Mouse (Mus musculus) kidney, postnatal 36 days (tissue): ENCODE data around the gene Rps12.
A peak's percentile ranks its signal among the peaks of the same experiment; 100 is the strongest.
"Not testable (repeated sequence)": the region's sequence is repeated elsewhere in the genome, so short reads cannot be mapped to it uniquely, and the experiment has no call there.

ENCODE experiments used
- DNase-seq, 2 experiments: peaks; one replicate each; pipeline ENCODE4 v3.0.0; 2021 to 2022; ENCODE audit warnings: mixed read lengths in 2 of 2

Gene Rps12

GRCm38 (mm10) chr10:23787062-23787821 is at the start of gene Rps12:
Rps12 (minus strand) TSS chr10:23787275.
- DNase-seq, result peak; percentile 99

- DNase-seq, result peak; percentile 48 to 49
These were observed 49.2 kb upstream of the Rps12 start for GRCm38 (mm10) chr10:23836003-23836964.

DNA sequence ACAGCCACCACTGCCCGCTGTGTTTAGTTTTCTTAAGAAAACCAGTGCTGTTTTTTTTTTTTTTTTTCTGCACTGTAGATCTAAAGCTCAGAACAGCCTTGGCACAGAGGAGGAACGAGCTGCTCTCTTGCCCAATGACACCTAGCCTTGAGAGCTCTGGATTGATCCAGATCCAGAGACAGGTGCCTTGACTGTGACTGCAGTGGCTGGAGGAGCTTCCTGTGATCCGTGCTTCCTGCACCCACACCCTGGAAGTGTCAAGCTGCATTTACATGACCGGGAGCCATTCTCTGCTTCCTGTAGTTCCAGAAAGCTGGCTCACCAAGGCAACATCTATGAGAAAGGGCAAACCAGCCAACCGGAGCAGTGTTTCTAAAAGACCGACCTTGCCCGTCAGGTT is 39.4 kb upstream of the Rps12 start:
- DNase-seq, result no peak

GRCm38 (mm10) chr10:23816241-23816640 is 29.2 kb upstream of the Rps12 start:
- no peak for DNase-seq

GRCm38 (mm10) chr10:23815168-23815567 is 28.1 kb upstream of the Rps12 start:
- DNase-seq, result peak; percentile 66 to 89

- DNase-seq, result no peak
These were observed 26.0 kb upstream of the Rps12 start for GRCm38 (mm10) chr10:23812852-23813766.

- no peak for DNase-seq
These were observed 25.3 kb upstream of the Rps12 start for GRCm38 (mm10) chr10:23812438-23812759.

DNA sequence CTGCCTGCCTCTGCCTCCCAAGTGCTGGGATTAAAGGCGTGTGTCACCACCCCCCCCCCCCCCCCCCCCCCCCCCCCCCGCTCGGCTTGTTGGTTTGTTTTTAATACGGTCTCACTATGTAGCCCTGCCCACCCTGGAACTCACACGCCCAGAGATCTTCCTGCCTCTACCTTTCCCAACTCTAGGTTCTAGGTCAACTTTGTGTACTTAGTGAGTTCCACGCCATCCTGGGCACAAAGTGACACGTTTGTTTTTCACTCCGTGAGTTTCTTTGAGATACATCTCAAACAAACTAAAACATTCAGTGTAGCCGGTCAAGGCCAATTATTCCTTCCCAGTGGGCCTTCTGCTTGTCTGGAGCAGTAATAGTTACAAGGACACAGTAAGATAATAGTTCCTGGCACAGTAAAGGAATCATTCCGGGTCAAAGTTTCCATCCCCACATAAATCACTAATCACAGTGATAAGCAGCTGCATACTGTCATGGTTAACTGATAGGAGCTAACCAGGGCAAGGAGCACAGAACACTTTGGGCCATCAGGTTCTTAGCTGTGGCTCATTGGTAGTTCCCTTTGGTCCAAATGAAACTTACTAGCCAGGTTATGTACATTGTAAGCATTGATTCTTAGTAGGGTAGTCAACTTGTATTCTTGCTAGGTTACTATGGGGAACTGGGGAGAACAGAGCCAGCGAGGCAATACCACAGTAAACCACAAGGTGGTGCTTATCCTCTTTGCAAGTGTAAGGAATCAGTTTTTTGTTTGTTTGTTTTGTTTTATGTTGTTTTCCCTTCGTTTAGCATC is 24.8 kb upstream of the Rps12 start:
- peak; percentile 65 to 88 for DNase-seq

DNA sequence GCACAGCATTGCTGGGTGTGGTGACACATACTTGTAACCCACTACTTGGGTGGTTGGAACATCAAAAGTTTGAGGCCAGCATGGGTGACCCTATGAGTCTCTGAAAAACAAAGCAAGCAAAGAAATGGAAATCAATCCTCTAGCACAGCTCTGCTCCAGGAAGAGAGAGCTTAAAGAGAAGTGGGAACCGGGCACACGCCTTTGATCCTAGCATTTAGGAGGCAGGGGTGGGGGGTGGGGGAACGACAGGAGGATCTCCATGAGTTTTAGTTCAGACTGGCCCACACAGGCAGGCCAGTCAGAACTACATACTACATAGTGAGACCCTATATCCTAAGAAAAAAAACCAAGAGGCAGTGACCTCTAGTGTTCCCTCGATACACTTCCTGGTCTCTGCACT is 19.1 kb upstream of the Rps12 start:
- no peak for DNase-seq

- DNase-seq, result no peak
These were observed 17.6 kb upstream of the Rps12 start for GRCm38 (mm10) chr10:23804665-23805064.

GRCm38 (mm10) chr10:23802911-23803310 is 15.8 kb upstream of the Rps12 start:
- DNase-seq, result no peak

- DNase-seq, result no peak
These were observed 12.9 kb upstream of the Rps12 start for GRCm38 (mm10) chr10:23799933-23800332.

- peak; percentile 41 to 55 for DNase-seq
These were observed 11.1 kb upstream of the Rps12 start for GRCm38 (mm10) chr10:23798142-23798541.

- no peak for DNase-seq
These were observed 10.5 kb upstream of the Rps12 start for GRCm38 (mm10) chr10:23797606-23798005.

- DNase-seq, result peak; percentile 68 to 81
These were observed 9.8 kb upstream of the Rps12 start, which contains the start of gene Slc18b1 for GRCm38 (mm10) chr10:23796551-23797503. Slc18b1 (plus strand) TSS chr10:23796986.

GRCm38 (mm10) chr10:23795871-23796520 is 8.9 kb upstream of the Rps12 start:
- DNase-seq, result peak in 1 of 2 experiments; percentile 46

- no peak for DNase-seq
These were observed 1.1 kb upstream of the Rps12 start for GRCm38 (mm10) chr10:23788056-23788600.

GRCm38 (mm10) chr10:23786631-23787038 is 440 bp downstream of the Rps12 start:
- not testable (repeated sequence) for DNase-seq

DNA sequence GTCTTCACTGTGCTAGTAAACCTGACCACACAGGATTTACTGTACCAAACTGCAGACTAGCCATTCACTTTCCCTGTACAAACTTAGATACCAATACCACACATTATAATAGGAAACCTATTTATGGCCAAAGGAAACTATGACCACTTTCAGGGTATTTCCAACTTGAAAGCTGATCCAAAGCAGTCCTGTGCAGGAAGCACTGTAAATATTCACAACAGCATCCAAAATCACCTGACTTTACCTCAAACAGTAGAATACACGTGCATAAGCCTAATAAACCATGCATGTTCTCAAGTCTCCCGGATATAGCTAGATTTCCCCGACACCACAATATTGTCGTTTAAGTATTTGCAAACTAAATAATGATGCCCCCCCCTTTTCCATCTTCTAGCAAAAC is 1.0 kb downstream of the Rps12 start:
- no peak for DNase-seq

DNA sequence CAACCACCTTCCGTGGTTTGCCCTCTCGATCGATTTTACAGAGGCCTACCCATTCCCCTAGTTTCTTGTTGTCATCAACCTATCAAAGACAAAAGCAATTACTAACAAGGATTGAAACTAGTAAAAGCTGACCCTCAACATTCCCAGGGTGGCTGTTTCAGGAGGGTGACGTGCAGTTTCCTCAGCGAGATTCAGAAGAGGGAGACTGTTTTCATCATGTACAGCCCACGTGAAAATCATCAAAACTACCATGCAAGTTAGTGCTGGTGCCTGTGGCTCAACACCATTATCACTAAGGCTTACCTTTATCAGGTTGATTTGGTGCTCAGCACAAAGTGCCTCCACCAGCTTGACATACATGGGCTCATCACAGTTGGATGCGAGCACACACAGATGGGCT is 1.5 kb downstream of the Rps12 start:
- not testable (repeated sequence) for DNase-seq
